Mouse (Mus musculus) C2C12 (cell line): ENCODE results near the gene Dennd5a.

Experiments
- CTCF ChIP-seq: IDR thresholded peaks from one replicate; pipeline ENCODE4 v1.5.1; 2011; ENCODE audit not compliant: control insufficient read depth, insufficient read depth, insufficient read length
- MAX ChIP-seq: IDR thresholded peaks from one replicate; pipeline ENCODE4 v1.6.1; 2011; ENCODE audit warnings: mild to moderate bottlenecking, control low read depth
- USF1 ChIP-seq: IDR thresholded peaks from one replicate; pipeline ENCODE4 v1.6.1; 2011; ENCODE audit warnings: low read depth, mild to moderate bottlenecking, control low read depth, moderate library complexity

- TF ChIP-seq CTCF (no peak), MAX (no peak), USF1 (no peak)
These were observed 84.2 kb downstream of the Dennd5a start for GRCm38 (mm10) chr7:109876085-109876484.
